Mouse (Mus musculus) embryonic fibroblast, embryonic 13.5 days (primary cell): ENCODE measurements around the gene Disp1.

Source experiments
- CTCF ChIP-seq: IDR thresholded peaks from 2 replicates; pipeline ENCODE4 v1.5.1; 2011; ENCODE audit warnings: mild to moderate bottlenecking, control low read depth, low read length, moderate library complexity, borderline replicate concordance; ENCODE audit not compliant: insufficient read depth
- POLR2A ChIP-seq: IDR thresholded peaks from 2 replicates; pipeline ENCODE4 v1.6.1; 2011; ENCODE audit warnings: low read depth, mild to moderate bottlenecking, control low read depth, low read length, moderate library complexity

GRCm38 (mm10) chr1:183166700-183167099 lies 54.6 kb downstream of the Disp1 start:
- TF ChIP-seq CTCF: no peak
- TF ChIP-seq POLR2A: no peak
